Mouse (Mus musculus) cerebral cortex, adult 2 months (tissue): Measurements from ENCODE around the gene Cnp.

Experiments
- WGBS: fragments of 180-500 bp; shearing (Covaris S2); methylation state at CpG from one replicate; pipeline ENCODE4 v1.1.7; 2018; 5-methylcytosine and 5-hydroxymethylcytosine counted together

Cnp gene

DNA sequence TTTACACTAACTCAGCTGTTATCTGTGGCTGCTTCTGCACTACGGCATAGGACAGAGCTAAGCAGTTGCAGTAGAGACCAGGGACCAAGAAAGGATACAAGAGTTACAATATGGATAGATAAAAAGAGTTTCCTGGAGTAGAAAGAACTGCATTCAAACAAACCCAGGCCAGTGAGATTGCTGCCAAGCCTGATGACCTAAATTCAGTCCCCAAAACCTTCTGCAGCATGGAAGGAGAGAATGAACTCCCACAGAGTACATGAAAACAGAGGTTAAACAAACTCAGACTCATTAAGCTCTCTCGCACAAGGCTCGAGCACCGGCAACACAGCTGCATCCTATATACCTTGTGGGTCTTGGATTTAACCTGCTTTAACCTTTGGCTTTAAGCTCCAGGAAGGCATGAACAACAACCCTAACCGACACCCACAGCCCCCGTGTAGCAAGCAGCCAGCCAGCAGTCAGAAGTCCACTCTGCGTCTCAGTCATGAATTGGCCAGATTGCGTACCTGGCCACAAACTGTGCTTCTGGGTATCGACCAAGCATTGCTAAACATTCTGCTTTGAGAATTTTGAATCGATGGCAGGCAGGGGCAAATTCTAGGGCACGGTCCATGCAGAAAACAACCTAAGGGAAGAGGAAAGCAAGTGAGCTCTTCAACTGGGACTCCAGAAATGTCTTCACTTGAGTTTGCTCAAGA is 17.8 kb downstream of the Cnp start:
- WGBS: 56% methylated on average over 11 of the region's 11 CpGs

DNA sequence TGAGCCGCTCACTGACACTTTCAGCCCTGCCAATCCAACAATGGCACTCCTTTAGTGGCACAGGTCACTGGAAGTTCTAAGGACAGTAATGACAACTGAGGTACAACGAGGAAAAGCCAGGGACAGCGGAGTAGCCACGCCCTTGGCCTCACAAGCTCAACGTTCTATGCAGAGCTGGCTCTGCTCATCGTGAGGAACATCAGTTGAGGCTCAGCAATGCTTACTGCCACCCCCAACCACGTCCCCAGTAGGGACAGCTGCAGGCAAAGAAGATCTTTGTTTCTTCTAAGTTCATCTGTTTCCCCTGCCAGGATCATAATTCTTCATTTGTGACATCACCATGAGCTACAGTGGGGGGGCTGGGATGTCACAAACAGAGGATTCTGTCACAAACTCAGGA is 19.9 kb downstream of the Cnp start:
- 64% methylated on average over 7 of the region's 7 CpGs for WGBS

DNA sequence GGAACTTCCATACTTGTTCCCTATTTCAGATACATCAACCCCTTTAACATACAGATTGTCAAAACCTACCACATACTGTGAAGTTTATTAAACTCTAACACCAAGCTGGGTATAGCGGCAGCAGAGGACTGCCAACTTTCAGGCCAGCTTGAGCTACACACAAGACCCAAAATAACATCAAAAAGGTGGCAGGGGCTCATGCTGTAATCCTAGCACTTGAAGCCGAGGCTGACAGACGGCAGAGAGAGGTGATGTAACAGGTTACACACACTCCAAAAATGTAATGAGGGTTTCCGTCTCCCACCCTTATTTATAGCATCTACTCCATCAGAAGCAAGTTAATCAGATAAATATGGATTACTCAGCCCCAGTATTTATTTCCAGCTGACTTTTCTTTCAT is 20.8 kb downstream of the Cnp start:
- WGBS: 49% methylated on average over 4 of the region's 4 CpGs

DNA sequence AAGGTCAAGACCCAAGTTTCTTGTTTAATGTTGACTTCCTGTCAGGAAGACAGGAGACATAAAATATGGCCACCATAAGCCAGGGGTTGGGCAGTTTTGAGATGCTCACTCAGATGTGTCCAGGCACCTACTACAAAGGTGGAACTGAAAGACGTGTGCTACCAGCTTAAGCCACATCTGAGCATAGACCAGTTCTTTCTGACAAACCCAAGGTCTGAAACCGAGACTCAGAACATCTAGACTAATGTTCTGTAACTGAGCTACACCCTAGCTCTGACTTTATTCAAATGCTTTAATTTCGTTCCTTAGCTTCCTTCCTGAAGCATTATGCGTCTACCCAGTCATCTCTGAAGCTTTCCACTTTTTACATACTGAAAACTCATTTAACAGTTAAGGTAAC is 23.4 kb downstream of the Cnp start:
- WGBS: 81% methylated on average over 4 of the region's 4 CpGs

DNA sequence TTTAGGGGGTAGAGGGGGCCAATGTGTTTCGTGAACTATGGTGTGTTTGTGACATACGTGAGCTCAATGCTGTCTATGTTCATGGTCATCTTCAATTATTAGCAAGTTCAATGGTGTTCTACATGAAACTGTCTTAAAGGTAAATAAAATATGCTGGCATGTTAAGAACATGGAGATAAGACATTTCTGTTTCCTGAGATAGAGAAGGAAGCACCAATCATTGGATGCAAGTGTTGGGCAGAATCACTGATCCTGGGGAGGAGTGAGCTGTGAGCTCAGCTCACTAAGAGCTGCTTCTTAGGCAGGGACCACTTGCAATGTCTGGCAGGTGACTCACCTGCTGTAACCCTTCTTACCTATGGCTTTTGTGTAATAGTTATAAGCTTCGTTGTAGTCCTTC is 26.7 kb downstream of the Cnp start:
- 91% methylated on average over 3 of the region's 3 CpGs for WGBS

DNA sequence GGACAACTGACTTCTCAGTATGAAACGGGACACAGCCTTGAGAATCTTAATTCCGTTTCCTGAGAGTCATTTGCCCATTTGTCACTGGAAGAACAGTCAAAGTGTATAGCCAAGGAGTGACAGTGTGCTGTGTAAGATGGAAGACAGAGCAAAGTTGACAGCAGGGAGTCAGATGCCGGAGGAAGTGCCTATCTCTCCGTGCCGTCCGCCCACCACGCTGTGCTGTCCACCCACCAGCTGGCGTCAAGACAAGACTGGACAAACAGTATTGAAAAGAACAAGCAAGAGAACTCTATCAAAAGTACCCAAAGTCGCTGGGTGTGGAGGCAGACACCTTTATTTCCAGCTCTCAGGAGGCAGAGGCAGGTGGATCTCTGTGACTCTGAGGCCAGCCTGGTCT is 28.5 kb downstream of the Cnp start:
- WGBS: 68% methylated on average over 9 of the region's 9 CpGs

DNA sequence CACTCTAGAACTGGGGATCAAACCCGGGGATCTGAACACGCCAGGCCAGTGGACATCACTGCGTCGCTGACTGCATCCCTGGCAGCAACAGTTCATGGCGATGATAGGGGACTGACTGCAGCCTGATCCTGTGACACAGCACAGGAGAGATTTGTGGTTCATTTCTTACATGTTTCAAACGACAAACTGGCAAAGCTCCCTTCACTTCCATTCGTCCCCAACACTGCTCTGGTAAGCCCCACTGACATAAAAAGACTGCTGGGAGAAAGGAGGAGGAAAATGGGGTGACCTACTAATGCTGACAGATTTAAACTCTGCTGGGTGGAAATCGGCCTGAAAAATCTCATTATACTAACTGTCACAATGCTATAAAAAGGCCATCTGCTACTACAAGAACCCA is 29.1 kb downstream of the Cnp start:
- WGBS: 47% methylated on average over 8 of the region's 8 CpGs

DNA sequence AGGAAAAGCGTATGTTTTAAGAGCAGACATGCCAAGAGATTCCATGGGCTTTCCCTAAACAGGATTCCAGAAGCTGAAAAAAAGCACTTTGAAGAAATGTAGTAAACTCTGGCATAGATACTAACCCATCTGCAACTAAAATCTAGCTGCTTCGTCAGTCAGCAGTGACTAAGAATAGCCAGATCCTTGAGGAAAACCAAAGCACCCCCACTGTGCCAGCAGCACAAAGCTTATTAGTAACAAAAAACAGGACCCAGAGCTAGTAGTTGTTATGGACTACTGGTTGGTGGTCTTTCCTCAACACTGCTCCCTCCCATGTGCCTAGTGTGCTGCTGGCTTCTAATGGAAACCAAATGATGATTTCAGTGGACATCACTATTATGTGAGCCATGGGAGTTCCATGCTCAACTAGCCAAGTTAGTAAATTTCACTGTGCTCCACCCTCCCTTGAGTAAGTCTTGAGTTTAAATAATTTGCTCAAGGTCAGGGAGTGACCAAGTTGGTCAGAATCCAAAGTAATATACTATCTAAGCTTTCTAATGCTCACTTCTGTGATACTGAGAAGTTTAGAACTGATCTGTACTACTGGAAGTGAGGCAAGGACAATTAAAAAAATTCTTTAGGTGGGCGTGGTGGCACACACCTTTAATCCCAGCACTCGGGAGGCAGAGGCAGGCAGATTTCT is 29.8 kb downstream of the Cnp start:
- WGBS: 47% methylated on average over 4 of the region's 4 CpGs

DNA sequence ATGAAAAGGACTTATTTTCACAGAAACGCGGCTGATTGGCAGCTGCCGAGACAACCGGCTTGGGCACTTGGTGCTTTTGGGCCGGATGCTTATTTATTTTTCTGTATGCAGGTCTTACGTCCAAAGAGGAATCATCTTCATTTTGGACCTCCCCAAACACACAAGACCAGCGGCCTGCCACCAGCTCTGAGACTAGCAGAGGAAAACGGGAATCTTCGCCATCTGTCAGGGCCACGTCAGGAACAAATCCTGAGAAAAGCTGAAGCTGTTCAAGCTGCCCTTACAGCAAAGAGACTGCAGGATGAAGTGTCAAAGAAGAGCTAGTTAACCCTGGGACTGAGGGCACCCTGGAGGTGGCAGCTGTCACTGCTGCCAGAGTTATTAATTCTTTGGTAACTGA is 30.7 kb downstream of the Cnp start:
- 55% methylated on average over 10 of the region's 10 CpGs for WGBS

DNA sequence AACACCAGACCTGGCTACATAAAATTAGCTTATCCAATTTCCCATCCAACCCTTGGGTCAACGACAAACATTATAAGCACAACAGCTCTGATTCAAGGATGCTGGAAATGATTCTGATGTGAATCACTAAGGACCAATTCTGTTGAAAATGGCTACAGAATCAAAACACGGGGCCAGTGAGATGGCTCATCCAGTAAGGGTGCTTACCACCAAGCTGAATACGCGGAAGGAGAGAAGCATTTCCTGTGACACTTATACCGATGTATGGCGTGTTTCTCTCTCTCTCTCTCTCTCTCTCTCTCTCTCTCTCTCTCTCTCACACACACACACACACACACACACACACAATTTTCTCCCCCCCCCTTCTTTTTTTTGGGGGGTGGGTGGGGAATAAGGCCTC is 32.4 kb downstream of the Cnp start:
- WGBS: 80% methylated on average over 6 of the region's 6 CpGs

DNA sequence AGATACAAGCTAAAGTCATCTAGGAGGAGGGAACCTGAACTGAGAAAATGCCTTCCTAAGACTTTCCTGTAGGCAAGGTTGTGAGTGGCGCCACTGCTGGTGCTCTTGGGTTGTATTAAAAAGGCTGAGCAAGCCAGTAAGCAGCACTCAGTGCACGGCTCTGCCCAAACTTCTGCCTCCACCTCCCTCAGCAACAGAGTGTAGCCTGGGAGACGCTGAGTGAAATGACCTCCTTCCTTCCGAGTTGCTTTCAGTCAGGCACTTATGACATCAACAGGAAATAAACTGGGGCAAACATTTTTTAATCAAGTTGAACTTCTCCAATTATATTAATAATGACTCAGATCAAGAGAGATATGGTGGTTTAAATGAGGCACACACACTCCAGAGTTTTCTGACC is 34.1 kb downstream of the Cnp start:
- WGBS: 46% methylated on average over 4 of the region's 4 CpGs

DNA sequence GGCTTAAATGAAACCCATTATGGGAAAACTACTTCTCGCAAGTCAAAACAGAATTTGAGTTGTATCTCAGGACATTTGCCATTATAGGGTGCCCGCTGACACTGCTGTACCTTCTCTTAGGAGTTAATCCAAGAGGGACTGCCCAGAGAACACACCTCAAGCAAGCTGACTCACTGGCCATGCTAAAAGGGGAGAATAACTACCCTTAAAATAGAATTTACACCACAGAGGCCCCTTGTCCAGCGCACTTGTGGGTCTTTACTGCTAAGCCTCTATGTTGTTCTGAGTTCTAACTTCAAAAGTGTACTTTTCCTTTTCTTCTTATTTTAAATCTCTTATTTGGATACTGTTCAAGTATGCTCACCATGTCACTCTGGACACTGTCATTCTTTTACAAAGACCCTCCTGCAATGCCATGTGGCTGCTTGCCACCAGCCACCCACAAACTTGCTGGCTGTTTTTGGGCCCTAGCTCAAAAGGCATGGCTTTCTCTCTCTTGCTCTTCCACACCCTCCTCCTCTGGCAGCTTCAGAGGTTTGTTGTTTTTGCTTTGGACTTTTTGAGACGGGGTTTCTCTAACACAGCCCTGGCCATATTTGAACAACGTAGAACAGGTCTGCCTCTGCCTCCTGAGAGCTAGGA is 34.8 kb downstream of the Cnp start:
- WGBS: 57% methylated on average over 5 of the region's 5 CpGs

DNA sequence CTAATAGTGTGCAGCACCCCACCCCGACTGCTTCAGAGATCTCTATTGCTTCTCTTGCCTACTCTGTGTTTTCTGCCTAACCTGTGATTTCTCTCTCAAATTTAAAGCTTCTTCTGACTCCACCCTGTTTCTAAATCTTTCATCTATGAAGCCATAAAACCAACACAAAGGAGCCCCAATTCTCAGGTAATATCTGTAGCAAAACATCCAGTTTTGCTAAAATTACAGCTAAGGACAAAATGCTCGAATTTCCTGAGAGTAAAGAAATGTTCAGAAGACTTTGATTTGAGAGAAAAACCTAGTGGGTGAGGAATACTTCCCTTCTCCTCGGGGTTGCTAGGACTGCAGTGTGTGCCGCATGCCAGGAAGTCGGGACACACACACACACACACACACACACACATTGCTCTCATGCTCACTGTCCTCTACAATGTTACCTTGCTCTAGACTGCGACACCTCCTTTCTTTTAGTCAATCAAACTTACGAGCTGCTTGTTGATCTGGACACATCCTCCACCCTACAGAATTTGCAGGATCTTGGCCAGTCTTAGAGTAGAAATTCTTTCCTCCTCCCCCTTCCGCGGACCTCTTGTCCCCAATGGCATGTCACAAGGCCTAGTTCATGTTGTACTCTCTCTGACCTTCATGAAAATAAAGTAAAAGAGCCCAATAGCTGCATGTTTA is 35.4 kb downstream of the Cnp start:
- WGBS: 50% methylated on average over 9 of the region's 9 CpGs

DNA sequence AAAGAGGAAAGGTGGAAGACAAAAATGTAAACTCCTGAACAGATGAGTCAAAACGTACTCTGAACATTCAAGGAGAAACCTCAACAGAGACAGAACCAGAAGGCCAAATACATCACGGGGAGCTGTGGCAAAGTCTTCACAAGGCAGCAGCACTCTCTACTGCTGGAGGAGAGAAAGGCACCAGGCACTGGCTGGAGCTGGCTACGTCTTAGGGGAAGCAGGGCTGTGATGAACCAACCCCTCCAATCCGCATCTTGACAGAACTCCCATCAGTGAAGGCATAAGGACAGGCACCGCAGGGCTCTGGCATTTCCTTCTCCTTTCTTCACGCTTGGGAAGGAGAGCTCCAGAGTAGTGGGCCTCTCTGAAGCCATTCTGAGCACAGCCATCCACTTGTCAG is 36.9 kb downstream of the Cnp start:
- WGBS: 40% methylated on average over 6 of the region's 6 CpGs

DNA sequence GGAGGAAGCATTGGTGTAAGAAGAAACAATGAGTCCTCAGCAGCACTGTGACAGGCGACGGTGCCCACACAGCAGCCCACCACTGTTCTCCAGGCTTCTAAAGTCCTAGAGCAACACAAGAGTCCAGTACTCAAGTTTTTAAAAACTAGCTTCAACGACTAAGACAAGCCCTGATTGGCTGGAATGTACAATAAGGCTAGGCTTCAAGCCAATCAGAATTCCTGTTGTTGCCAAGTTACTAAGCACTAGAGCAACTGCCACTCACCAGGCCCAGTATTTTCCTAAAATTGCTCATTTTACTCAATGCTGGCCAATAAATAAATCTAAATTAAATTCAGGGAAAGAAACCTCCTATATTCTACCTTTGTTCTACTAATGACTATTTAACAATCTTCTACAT is 38.5 kb downstream of the Cnp start:
- WGBS: 41% methylated on average over 3 of the region's 3 CpGs

DNA sequence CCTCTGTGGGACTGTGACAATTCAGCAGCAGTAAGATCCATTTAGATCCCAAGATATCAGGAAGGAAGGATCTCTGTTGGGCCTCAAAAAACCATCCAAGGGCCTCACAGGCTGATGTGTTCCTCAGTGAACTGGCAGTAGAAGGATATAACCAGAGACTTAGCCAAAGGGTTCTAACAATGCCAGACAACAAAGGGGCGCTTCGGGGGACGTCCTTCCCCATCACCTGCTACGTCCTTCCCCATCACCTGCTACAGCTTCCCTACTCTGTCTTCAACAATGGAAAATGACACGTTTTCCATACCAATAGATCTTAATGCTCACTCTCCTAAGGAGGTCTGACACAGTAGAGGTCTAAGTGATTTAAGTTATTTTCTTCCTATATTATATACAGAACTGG is 41.6 kb downstream of the Cnp start:
- 88% methylated on average over 5 of the region's 5 CpGs for WGBS

DNA sequence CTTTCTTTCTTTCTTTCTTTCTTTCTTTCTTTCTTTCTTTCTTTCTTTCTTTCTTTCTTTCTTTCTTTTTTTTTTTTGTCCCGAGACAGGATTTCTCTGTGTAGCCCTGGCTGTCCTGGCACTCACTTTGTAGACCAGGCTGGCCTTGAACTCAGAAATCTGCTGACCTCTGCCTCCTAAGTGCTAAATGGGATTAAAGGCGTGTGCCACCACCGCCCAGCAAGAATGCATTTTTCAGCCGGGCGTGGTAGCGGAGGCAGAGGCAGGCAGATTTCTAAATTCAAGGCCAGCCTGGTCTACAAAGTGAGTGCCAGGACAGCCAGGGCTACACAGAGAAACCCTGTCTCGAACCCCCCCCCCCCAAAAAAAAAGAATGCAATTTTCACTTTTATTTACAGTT is 42.1 kb downstream of the Cnp start:
- WGBS: 87% methylated on average over 7 of the region's 7 CpGs

DNA sequence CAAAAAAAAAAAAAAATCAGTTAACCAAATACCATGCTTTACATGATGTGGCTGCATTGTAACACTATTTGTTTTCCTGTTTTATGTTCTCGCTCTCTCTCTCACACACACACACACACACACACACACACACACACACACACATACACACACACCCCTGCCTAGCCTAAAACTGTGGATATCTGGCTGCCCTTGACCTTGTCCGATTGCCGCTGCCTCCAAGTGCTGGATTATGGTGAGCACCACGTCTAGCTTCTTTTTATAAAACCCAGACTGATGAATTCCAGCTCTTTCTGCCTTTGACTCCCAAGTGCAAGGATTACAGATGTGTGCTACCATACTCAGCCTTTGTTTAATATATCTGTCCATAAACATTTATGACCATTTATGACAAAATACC is 42.8 kb downstream of the Cnp start:
- WGBS: 73% methylated on average over 4 of the region's 4 CpGs

DNA sequence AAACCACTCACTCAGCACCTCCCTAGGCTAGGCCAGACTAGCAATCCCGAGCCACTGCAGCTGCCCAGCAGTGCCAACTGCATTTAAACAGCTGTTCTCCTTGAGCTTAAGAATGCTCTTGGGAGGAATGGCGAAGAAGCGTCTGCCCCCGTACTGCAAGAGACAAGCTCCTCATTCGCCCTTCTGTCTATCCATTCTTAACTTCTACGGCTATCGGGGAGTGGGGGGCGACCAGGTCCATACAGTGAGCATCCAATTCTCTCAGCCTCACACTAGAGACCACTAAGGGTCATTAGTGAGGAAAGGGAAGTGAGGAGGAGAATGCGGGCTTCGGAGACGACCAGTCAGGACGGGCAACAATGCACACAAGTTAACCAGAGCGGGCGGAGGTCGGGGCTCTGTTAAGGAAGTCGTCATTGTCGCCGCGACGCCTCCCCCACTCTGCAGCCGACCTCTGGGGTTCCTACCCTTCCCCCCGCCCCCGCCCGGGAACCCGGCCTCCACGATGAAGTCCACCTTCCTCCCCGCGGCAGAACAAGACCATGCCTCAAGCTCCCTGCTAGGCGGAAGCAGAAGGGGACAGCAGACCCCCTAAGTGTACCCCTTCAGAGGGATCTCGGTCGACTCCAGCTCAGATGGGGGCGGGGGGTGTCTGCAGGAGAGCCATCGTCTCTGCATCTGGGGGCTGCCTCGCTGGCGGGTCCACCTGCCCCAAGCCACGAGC is 44.2 kb downstream of the Cnp start, which contains the start of gene Nkiras2:
Gene Nkiras2 (plus strand): TSS at position 484 of the 724 bp plus-strand sequence.
- 2% methylated on average over 36 of the region's 36 CpGs for WGBS

DNA sequence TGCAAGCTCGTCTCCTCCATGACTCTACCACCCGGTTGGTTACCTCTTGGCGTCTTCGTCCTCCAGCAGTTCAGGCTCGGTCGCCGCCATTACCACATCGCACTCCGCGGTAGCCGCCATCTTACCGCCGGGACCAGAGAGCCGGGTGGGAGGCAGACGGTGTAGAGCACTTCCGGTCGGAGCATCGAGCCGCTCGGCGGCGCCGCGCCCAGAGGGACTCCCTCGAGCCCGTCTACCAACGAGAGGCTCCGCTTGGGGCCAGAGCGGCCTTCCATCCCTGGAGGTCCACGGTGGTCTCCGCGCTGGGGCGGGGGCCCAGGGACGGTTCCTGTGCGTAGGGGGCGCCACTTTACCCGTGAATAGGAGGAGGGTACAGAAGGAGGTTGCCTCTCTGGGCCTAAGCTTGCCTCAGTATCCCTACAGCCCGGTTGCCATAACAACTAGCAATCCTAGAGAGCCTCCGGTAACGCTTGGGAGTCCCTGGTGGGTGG is 44.8 kb downstream of the Cnp start:
- WGBS: under 1% methylated on average over 40 of the region's 40 CpGs

DNA sequence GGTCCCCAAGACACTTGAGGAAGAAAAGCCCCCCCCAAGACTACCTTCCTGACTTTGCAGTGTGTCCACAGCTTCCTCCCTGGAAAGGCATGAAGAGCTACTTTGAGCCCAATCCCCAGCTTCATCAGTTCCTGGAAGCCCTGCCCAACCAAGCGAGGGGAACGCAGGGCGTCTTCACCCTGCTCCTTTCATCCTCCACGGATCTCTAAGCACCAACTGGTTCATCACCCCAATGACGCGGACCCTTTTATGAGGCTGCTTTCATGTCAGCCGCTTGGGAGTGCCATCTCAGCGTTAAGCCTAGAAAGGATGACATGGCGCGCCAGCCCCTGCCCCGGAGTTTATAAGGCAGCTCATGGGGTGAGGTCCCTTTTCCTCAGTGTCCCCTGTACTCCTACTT is 45.3 kb downstream of the Cnp start, which contains the start of gene Dnajc7:
Gene Dnajc7 (minus strand): TSS at position 187 of the 400 bp plus-strand sequence.
- WGBS: 3% methylated on average over 11 of the region's 11 CpGs

DNA sequence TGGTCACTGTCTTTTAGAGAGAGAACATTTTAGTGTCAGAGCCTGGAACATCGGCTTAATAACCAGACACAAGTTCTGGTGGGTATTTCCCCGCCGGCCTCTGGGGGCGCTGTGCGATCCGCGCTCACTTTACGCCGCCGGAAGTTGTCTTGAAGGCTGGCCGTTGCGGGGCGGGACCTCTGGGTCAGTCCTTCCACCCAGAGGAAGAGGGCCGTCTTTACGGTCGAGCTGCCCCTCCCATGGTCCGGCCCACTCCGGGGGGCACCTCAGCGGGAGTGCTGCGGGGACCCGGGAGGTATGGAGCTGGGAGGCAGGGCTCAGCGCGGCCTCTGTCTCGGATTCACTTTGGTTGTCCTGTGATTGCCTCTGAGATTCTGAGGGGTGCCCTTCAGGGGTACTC is 48.0 kb downstream of the Cnp start:
- WGBS: under 1% methylated on average over 24 of the region's 24 CpGs
